Mouse (Mus musculus) hindbrain, embryonic 10.5 days (tissue): ENCODE data around the gene Gnpat. TPM values are rescaled to one million over a fixed set of nuclear protein-coding genes. Genes with fewer than 3 reads are reported as not detected.

ENCODE experiments used
- DNase-seq: peaks from one replicate; pipeline ENCODE4 v3.0.0-alpha.2; 2017; ENCODE audit warnings: low spot score
- H3K27ac ChIP-seq: fragments of 300-500 bp; sonication (generic); 2 replicates; pipeline ENCODE4 v1.5.1; 2016; ENCODE audit warnings: mild to moderate bottlenecking, moderate library complexity
- H3K27me3 ChIP-seq: fragments of 300-500 bp; sonication (generic); 2 replicates; pipeline ENCODE4 v1.6.1; 2016; ENCODE audit warnings: mild to moderate bottlenecking; ENCODE audit not compliant: poor library complexity, insufficient read depth, severe bottlenecking
- H3K36me3 ChIP-seq: fragments of 300-500 bp; sonication (generic); 2 replicates; pipeline ENCODE4 v1.6.1; 2016; ENCODE audit warnings: mild to moderate bottlenecking, moderate library complexity
- H3K4me1 ChIP-seq: fragments of 300-500 bp; sonication (generic); replicated peaks from 2 replicates; pipeline ENCODE4 v1.6.1; 2016; ENCODE audit warnings: mild to moderate bottlenecking
- H3K4me3 ChIP-seq: fragments of 300-500 bp; sonication (generic); 2 replicates; pipeline ENCODE4 v1.5.1; 2016; ENCODE audit warnings: mild to moderate bottlenecking, moderate library complexity
- H3K9me3 ChIP-seq: fragments of 300-500 bp; sonication (generic); 2 replicates; pipeline ENCODE4 v1.6.1; 2016; ENCODE audit warnings: mild to moderate bottlenecking, moderate library complexity
- WGBS: fragments of 180-500 bp; shearing (Covaris S2); methylation state at CpG from one replicate; pipeline ENCODE4 v1.1.7; 2016; 5-methylcytosine and 5-hydroxymethylcytosine counted together
- polyA plus RNA-seq: library from polyadenylated mRNA; unstranded; fragments of >200 nt; fragmentation: Nextera tagmentation; extraction: Ambion mirVana; gene quantifications from 2 replicates; pipeline ENCODE4 v1.2.1, GENCODE M21; 2016

Gnpat gene
- polyA plus RNA-seq, 1 experiment from 2014 or later: 143 TPM

GRCm38 (mm10) chr8:124914061-124914460, 51.2 kb downstream of the Gnpat start:
- no peak for DNase-seq
- Histone ChIP-seq H3K9me3 (0 out of 2 replicates have a peak, but pooled peaks cover 4% of the 10 kb centered on the region), H3K4me1 (peaks cover 19% of the 10 kb centered on the region), H3K36me3 (peaks cover 73% of the 10 kb centered on the region), H3K27ac (no peak overlapping the region), H3K27me3 (no peaks in the 10 kb centered on the region), H3K4me3 (no peak overlapping the region)
- 97% methylated on average over 5 of the region's 5 CpGs for WGBS

- Histone ChIP-seq H3K36me3 (peaks cover 34% of the 10 kb centered on the region), H3K9me3 (0 out of 2 replicates have a peak, but pooled peaks cover 4% of the 10 kb centered on the region), H3K27me3 (no peaks in the 10 kb centered on the region), H3K4me1 (peaks cover 13% of the 10 kb centered on the region), H3K27ac (no peak overlapping the region), H3K4me3 (no peak overlapping the region)
- no peak for DNase-seq
- 81% methylated on average over 18 of the region's 18 CpGs for WGBS
Observed at GRCm38 (mm10) chr8:124917741-124918484, 55.1 kb downstream of the Gnpat start.

- peaks cover 20% of the 10 kb centered on the region for H3K4me1 ChIP-seq
Observed at GRCm38 (mm10) chr8:124921369-124922279, 58.8 kb downstream of the Gnpat start.

GRCm38 (mm10) chr8:124922490-124923089, 59.8 kb downstream of the Gnpat start:
- no peak overlapping the region for H3K4me3 ChIP-seq
- H3K9me3 ChIP-seq: no peaks in the 10 kb centered on the region
- no peak for DNase-seq
- no peaks in the 10 kb centered on the region for H3K27me3 ChIP-seq
- H3K4me1 ChIP-seq: peaks cover 20% of the 10 kb centered on the region
- WGBS: 90% methylated on average over 11 of the region's 11 CpGs
- peaks cover 35% of the 10 kb centered on the region for H3K36me3 ChIP-seq
- no peak overlapping the region for H3K27ac ChIP-seq

More at GRCm38 (mm10) chr8:124921369-124922279, 58.8 kb downstream of the Gnpat start:
- H3K9me3 ChIP-seq: no peaks in the 10 kb centered on the region
- 90% methylated on average over 18 of the region's 18 CpGs for WGBS
- no peak overlapping the region for H3K27ac ChIP-seq
- H3K4me3 ChIP-seq: no peak overlapping the region
- no peaks in the 10 kb centered on the region for H3K27me3 ChIP-seq
- peaks cover 27% of the 10 kb centered on the region for H3K36me3 ChIP-seq
- DNase-seq: no peak

GRCm38 (mm10) chr8:124923971-124924652, 61.3 kb downstream of the Gnpat start:
- 90% methylated on average over 15 of the region's 15 CpGs for WGBS
- Histone ChIP-seq H3K27me3 (no peaks in the 10 kb centered on the region), H3K4me3 (no peak overlapping the region), H3K4me1 (peaks cover 8% of the 10 kb centered on the region), H3K9me3 (no peaks in the 10 kb centered on the region), H3K27ac (no peak overlapping the region), H3K36me3 (peaks cover 45% of the 10 kb centered on the region)
- DNase-seq: no peak

GRCm38 (mm10) chr8:124925544-124926266, 62.9 kb downstream of the Gnpat start:
- H3K36me3 ChIP-seq: peaks cover 50% of the 10 kb centered on the region
- no peaks in the 10 kb centered on the region for H3K27me3 ChIP-seq
- WGBS: 84% methylated on average over 14 of the region's 14 CpGs
- H3K9me3 ChIP-seq: no peaks in the 10 kb centered on the region
- no peak overlapping the region for H3K27ac ChIP-seq
- H3K4me1 ChIP-seq: peaks cover 7% of the 10 kb centered on the region; the same call in 1 of the 2 replicates
- DNase-seq: no peak
- no peak overlapping the region for H3K4me3 ChIP-seq

GRCm38 (mm10) chr8:124926351-124926771, 63.5 kb downstream of the Gnpat start:
- H3K9me3 ChIP-seq: no peaks in the 10 kb centered on the region
- peaks cover 7% of the 10 kb centered on the region; the same call in 1 of the 2 replicates for H3K4me1 ChIP-seq
- H3K27me3 ChIP-seq: no peaks in the 10 kb centered on the region
- peaks cover 54% of the 10 kb centered on the region for H3K36me3 ChIP-seq
- 85% methylated on average over 10 of the region's 10 CpGs for WGBS
- H3K27ac ChIP-seq: no peak overlapping the region
- no peak overlapping the region for H3K4me3 ChIP-seq
- DNase-seq: no peak

- H3K9me3 ChIP-seq: no peaks in the 10 kb centered on the region
- no peak overlapping the region for H3K4me3 ChIP-seq
- no peak overlapping the region for H3K27ac ChIP-seq
- peaks cover 53% of the 10 kb centered on the region for H3K36me3 ChIP-seq
- WGBS: 92% methylated on average over 11 of the region's 11 CpGs
- no peaks in the 10 kb centered on the region for H3K27me3 ChIP-seq
- H3K4me1 ChIP-seq: peaks cover 7% of the 10 kb centered on the region; the same call in 1 of the 2 replicates
- no peak for DNase-seq
Observed at GRCm38 (mm10) chr8:124929006-124929405, 66.2 kb downstream of the Gnpat start.

- H3K4me1 ChIP-seq: 0 out of 2 replicates have a peak, but pooled peaks cover 7% of the 10 kb centered on the region
- no peak overlapping the region for H3K27ac ChIP-seq
- H3K36me3 ChIP-seq: peaks cover 48% of the 10 kb centered on the region
- 96% methylated on average over 13 of the region's 13 CpGs for WGBS
- H3K4me3 ChIP-seq: no peak overlapping the region
- DNase-seq: no peak
- no peaks in the 10 kb centered on the region for H3K27me3 ChIP-seq
- no peaks in the 10 kb centered on the region for H3K9me3 ChIP-seq
Observed at GRCm38 (mm10) chr8:124930086-124930485, 67.3 kb downstream of the Gnpat start.

- Histone ChIP-seq H3K4me3 (no peak overlapping the region), H3K27ac (no peak overlapping the region), H3K9me3 (no peaks in the 10 kb centered on the region), H3K27me3 (no peaks in the 10 kb centered on the region), H3K4me1 (0 out of 2 replicates have a peak, but pooled peaks cover 4% of the 10 kb centered on the region), H3K36me3 (peaks cover 42% of the 10 kb centered on the region)
- 89% methylated on average over 4 of the region's 4 CpGs for WGBS
- DNase-seq: no peak
Observed at GRCm38 (mm10) chr8:124930649-124931048, 67.8 kb downstream of the Gnpat start.

GRCm38 (mm10) chr8:124932435-124932834, 69.6 kb downstream of the Gnpat start:
- Histone ChIP-seq H3K27ac (no peak overlapping the region), H3K27me3 (no peaks in the 10 kb centered on the region), H3K9me3 (no peaks in the 10 kb centered on the region), H3K4me1 (no peaks in the 10 kb centered on the region), H3K4me3 (no peak overlapping the region), H3K36me3 (peaks cover 41% of the 10 kb centered on the region)
- 94% methylated on average over 3 of the region's 3 CpGs for WGBS
- no peak for DNase-seq
